10 mouse cellular contexts compared by ENCODE assay signal in genomic region chr17:90452770-90453169, GRCm38 (mm10).
DNase-seq lines count a peak whose midpoint lies in the region; ATAC-seq and TF ChIP-seq lines count a peak whose summit lies in the region.
"Had no signal": no experiment of that assay in that cellular context is flagged by ENCODE, and none has a peak within 500 bp of the region (broad histone marks: within the 10 kb centered on the region; RNA-seq: fewer than 3 reads in every experiment).

No protein-coding gene starts in this region.

- TF ChIP-seq CTCF in left cerebral cortex, adult 2 months (IDR thresholded peaks at IDR 0.05): peak; percentile 58
- peak; percentile 26; the same call in 1 of the 2 replicates for TF ChIP-seq CTCF in cerebellum, adult 2 months (IDR thresholded peaks at IDR 0.05; ENCODE audit: borderline replicate concordance, insufficient read depth, low read depth, low read length)

- 13% methylated on average over 2 of the region's 2 CpGs for WGBS in cerebellum, adult 2 months
- 60% methylated on average over 2 of the region's 2 CpGs for WGBS in hindbrain, embryonic 13.5 days
- 63% methylated on average over 2 of the region's 2 CpGs for WGBS in neural tube, embryonic 13.5 days

- no peak for ATAC-seq in hindbrain, embryonic 13.5 days (ENCODE audit: low FRiP score)
- no peak for ATAC-seq in neural tube, embryonic 13.5 days (ENCODE audit: low read depth)
- ATAC-seq: intestine, embryonic 15.5 days had no signal

- no peak for DNase-seq in left cerebral cortex, adult 2 months (ENCODE audit: extremely low spot score in 1 of 2, low spot score in 2 of 2)
- DNase-seq in left cerebral cortex, adult 11 months (ENCODE audit: low spot score): no peak
- peak; percentile 61 to 70 for DNase-seq in cerebellum, adult 2 months
- DNase-seq in Muller cell, postnatal 12 days (ENCODE audit: inconsistent ontology term): no peak
- DNase-seq in lung, postnatal 10 days: no peak
- no peak for DNase-seq in gastrocnemius, adult 18-20 months (ENCODE audit: low spot score)
- DNase-seq: gastrocnemius, adult 2 months had no signal

- intact Hi-C loops in left cerebral cortex, adult 2 months (cut with DNase I): loop anchor here (5.0 to 10.0 kb wide), 2 partner anchors 120 to 368 kb away; no protein-coding TSS in a partner anchor

- H3K9ac ChIP-seq in hindbrain, embryonic 13.5 days: peak overlapping the region; percentile 95
- H3K9ac ChIP-seq in neural tube, embryonic 13.5 days: peak overlapping the region; percentile 90
- H3K9ac ChIP-seq: intestine, embryonic 15.5 days had no signal

- peak overlapping the region; percentile 73 for H3K4me2 ChIP-seq in hindbrain, embryonic 13.5 days
- H3K4me2 ChIP-seq in neural tube, embryonic 13.5 days: peak overlapping the region; percentile 77
- H3K4me2 ChIP-seq: intestine, embryonic 15.5 days had no signal

- H3K36me3 ChIP-seq in hindbrain, embryonic 13.5 days: no peaks in the 10 kb centered on the region
- H3K36me3 ChIP-seq in neural tube, embryonic 13.5 days: no peaks in the 10 kb centered on the region
- H3K36me3 ChIP-seq: intestine, embryonic 15.5 days had no signal

- H3K27me3 ChIP-seq in cerebellum, adult 2 months (ENCODE audit: control insufficient read depth, insufficient read depth, low read length): no peaks in the 10 kb centered on the region
- no peaks in the 10 kb centered on the region for H3K27me3 ChIP-seq in hindbrain, embryonic 13.5 days
- peaks cover 3% of the 10 kb centered on the region; the same call in 1 of the 2 replicates for H3K27me3 ChIP-seq in neural tube, embryonic 13.5 days

- no peaks in the 10 kb centered on the region for H3K9me3 ChIP-seq in hindbrain, embryonic 13.5 days
- H3K9me3 ChIP-seq in neural tube, embryonic 13.5 days: no peaks in the 10 kb centered on the region
- H3K9me3 ChIP-seq: intestine, embryonic 15.5 days had no signal

- H3K4me3 ChIP-seq in left cerebral cortex, adult 2 months: peak overlapping the region; percentile 74
- peak overlapping the region; percentile 43 for H3K4me3 ChIP-seq in cerebellum, adult 2 months (replicated peaks; ENCODE audit: insufficient read depth, low read depth, low read length)
- H3K4me3 ChIP-seq in hindbrain, embryonic 13.5 days: peak overlapping the region; percentile 73
- H3K4me3 ChIP-seq in neural tube, embryonic 13.5 days: peak overlapping the region; percentile 76
- H3K4me3 ChIP-seq: gastrocnemius, adult 2 months; intestine, embryonic 15.5 days had no signal

- H3K27ac ChIP-seq in left cerebral cortex, adult 2 months: peak overlapping the region; percentile 80
- H3K27ac ChIP-seq in cerebellum, adult 2 months (ENCODE audit: insufficient read depth, low read length): peak overlapping the region; percentile 62; the same call in 1 of the 2 replicates
- peak overlapping the region; percentile 92 for H3K27ac ChIP-seq in hindbrain, embryonic 13.5 days
- H3K27ac ChIP-seq in neural tube, embryonic 13.5 days (replicated peaks): peak overlapping the region; percentile 94
- H3K27ac ChIP-seq: gastrocnemius, adult 2 months; intestine, embryonic 15.5 days had no signal

- TF ChIP-seq POLR2A in cerebellum, adult 2 months (IDR thresholded peaks at IDR 0.05; ENCODE audit: borderline replicate concordance, insufficient read depth, low read length): no peak

- peaks cover 5% of the 10 kb centered on the region; the same call in 1 of the 2 replicates for H3K4me1 ChIP-seq in cerebellum, adult 2 months (ENCODE audit: control insufficient read depth, insufficient read depth, low read length)
- peaks cover 39% of the 10 kb centered on the region for H3K4me1 ChIP-seq in hindbrain, embryonic 13.5 days (replicated peaks)
- peaks cover 27% of the 10 kb centered on the region for H3K4me1 ChIP-seq in neural tube, embryonic 13.5 days (replicated peaks)

Comparison
In these comparisons a context has a peak if more than half of its experiments do, and no peak if none do; other contexts are left out.
1. DNase-seq: peak in cerebellum, adult 2 months (2 of 2); none in left cerebral cortex, adult 2 months (0 of 2), left cerebral cortex, adult 11 months (single experiment), Muller cell, postnatal 12 days (single experiment), lung, postnatal 10 days (single experiment) and gastrocnemius, adult 18-20 months (single experiment).
2. Peak in every context shown above with its lines, with median percentiles within 50 percentile points of each other: H3K27ac ChIP-seq and H3K4me3 ChIP-seq.